Mouse (Mus musculus): ENCODE results near the gene Srsf1.

DNA sequence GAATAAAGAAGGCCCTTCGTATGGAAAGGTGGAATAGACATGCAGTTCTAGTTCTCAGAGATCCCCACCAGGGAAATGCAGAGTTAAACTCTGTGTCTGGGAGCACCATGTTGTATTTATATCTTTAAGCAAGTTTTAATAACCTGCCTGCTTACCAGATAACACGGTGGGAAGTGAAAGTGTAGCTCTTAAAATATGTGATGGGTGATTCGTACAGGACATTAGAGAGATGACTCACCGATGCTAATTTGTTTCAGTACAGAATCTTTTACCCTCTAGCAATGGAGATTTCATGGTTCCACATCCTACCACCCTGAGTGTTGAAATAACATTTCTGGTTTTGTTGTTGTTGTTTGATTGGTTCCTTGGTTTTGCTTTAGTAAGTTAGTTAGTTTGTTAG lies 23.2 kb downstream of the Srsf1 start:
- TF ChIP-seq CTCF (conservative IDR thresholded peaks at IDR 0.05 in 1 of 2, IDR thresholded peaks at IDR 0.05 in 1 of 2; ENCODE audit: low read depth in 2 of 2, low read length in 2 of 2) (no peak), ELF1 (IDR thresholded peaks at IDR 0.05; ENCODE audit: low read depth, low read length) (no peak; the same call in 1 of the 2 replicates)

All from CH12.LX (cell line).